Mouse (Mus musculus) C2C12 (cell line): ENCODE measurements at regions not wholly inside any gene's neighbourhood (a gene's known extent, or its start where the extent isn't known, plus 50 kb on each side); places are given as distances from the start of the nearest gene placed in this dataset.

ENCODE experiments used
- H3K27me3 ChIP-seq: one replicate; pipeline ENCODE4 v1.6.1; 2011; ENCODE audit not compliant: control insufficient read depth, insufficient read depth, insufficient read length
- H3K36me3 ChIP-seq: one replicate; pipeline ENCODE4 v1.6.1; 2011; ENCODE audit not compliant: control insufficient read depth, insufficient read depth
- H3K4me3 ChIP-seq: one replicate; pipeline ENCODE4 v1.5.1; 2011; ENCODE audit warnings: mild to moderate bottlenecking, control low read depth; ENCODE audit not compliant: poor library complexity, insufficient read depth, severe bottlenecking
- H3K79me2 ChIP-seq: one replicate; pipeline ENCODE4 v1.6.1; 2011; ENCODE audit not compliant: control insufficient read depth, insufficient read depth
- H3K79me3 ChIP-seq: one replicate; pipeline ENCODE4 v1.6.1; 2011; ENCODE audit warnings: low read depth, control low read depth
- H3ac ChIP-seq: one replicate; pipeline ENCODE3; 2011; ENCODE audit warnings: low read depth; ENCODE audit not compliant: control insufficient read depth, insufficient read length
- CEBPB ChIP-seq: IDR thresholded peaks from one replicate; pipeline ENCODE4 v1.6.1; 2011; ENCODE audit warnings: low read depth, mild to moderate bottlenecking, control low read depth, moderate library complexity
- CTCF ChIP-seq: IDR thresholded peaks from one replicate; pipeline ENCODE4 v1.5.1; 2011; ENCODE audit not compliant: control insufficient read depth, insufficient read depth, insufficient read length
- FOSL1 ChIP-seq: IDR thresholded peaks from one replicate; pipeline ENCODE4 v1.8.0; 2011; ENCODE audit warnings: mild to moderate bottlenecking, low read length; ENCODE audit not compliant: poor library complexity, insufficient read depth, severe bottlenecking
- MAX ChIP-seq: IDR thresholded peaks from one replicate; pipeline ENCODE4 v1.6.1; 2011; ENCODE audit warnings: mild to moderate bottlenecking, control low read depth
- MYOD1 ChIP-seq: IDR thresholded peaks from one replicate; pipeline ENCODE4 v1.6.1; 2011; ENCODE audit warnings: low read depth; ENCODE audit not compliant: control insufficient read depth, insufficient read length
- MYOG ChIP-seq: IDR thresholded peaks from one replicate; pipeline ENCODE4 v1.6.1; 2011; ENCODE audit not compliant: control insufficient read depth, insufficient read length; ENCODE audit errors: extremely low read depth
- USF1 ChIP-seq: IDR thresholded peaks from one replicate; pipeline ENCODE4 v1.6.1; 2011; ENCODE audit warnings: low read depth, mild to moderate bottlenecking, control low read depth, moderate library complexity

- Histone ChIP-seq H3K27me3 (no peaks in the 10 kb centered on the region), H3K79me3 (no peaks in the 10 kb centered on the region), H3K4me3 (no peak overlapping the region), H3K79me2 (no peaks in the 10 kb centered on the region), H3K36me3 (no peaks in the 10 kb centered on the region), H3ac (no peak overlapping the region)
- TF ChIP-seq MYOG = no peak
- TF ChIP-seq MYOD1 = no peak
Measured at GRCm38 (mm10) chr15:63466916-63467315, 378.1 kb downstream of the Gsdmc2 start.

GRCm38 (mm10) chr15:63452529-63452928, 392.4 kb downstream of the Gsdmc2 start:
- Histone ChIP-seq H3K4me3 (no peak overlapping the region), H3K79me3 (no peaks in the 10 kb centered on the region), H3K79me2 (no peaks in the 10 kb centered on the region), H3ac (no peak overlapping the region), H3K36me3 (no peaks in the 10 kb centered on the region), H3K27me3 (no peaks in the 10 kb centered on the region)
- TF ChIP-seq USF1 (no peak), MAX (no peak), CEBPB (no peak), CTCF (no peak), FOSL1 (no peak), MYOD1 (no peak), MYOG (no peak)

DNA sequence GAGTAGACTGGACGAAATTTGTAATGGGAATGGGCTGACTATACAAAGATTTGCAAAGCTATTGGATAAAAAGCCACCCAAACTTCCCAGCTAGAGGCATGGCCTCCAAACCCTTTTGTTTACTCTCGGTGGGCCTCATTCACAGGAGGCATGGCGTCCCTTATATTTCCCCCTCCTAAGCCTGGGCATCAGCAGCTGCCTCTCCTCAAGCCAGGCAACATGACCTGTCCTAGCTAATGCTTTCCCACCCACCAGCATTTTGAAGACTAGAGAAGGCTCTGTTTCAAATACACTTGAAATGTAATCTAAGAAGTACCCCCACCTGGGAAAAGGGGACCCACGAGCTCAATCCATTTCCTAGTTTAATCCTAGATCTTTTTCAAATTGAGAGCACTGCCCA, 398.7 kb downstream of the Gsdmc2 start:
- no peaks in the 10 kb centered on the region for H3K36me3 ChIP-seq
- no peak overlapping the region for H3ac ChIP-seq
- H3K27me3 ChIP-seq = no peaks in the 10 kb centered on the region
- no peak overlapping the region for H3K4me3 ChIP-seq
- no peak for TF ChIP-seq CEBPB
- no peak for TF ChIP-seq MYOG
- no peak for TF ChIP-seq MAX
- TF ChIP-seq FOSL1 = no peak
- TF ChIP-seq USF1 = no peak
- no peak for TF ChIP-seq MYOD1
- TF ChIP-seq CTCF = no peak
- no peaks in the 10 kb centered on the region for H3K79me2 ChIP-seq
- H3K79me3 ChIP-seq = no peaks in the 10 kb centered on the region

- Histone ChIP-seq H3K36me3 (no peaks in the 10 kb centered on the region), H3ac (no peak overlapping the region), H3K27me3 (no peaks in the 10 kb centered on the region), H3K79me3 (no peaks in the 10 kb centered on the region), H3K79me2 (no peaks in the 10 kb centered on the region), H3K4me3 (no peak overlapping the region)
- TF ChIP-seq CEBPB (no peak), MYOD1 (no peak), USF1 (no peak), MAX (no peak), MYOG (no peak), CTCF (no peak), FOSL1 (no peak)
Measured at GRCm38 (mm10) chr15:63445016-63445415, 400.0 kb downstream of the Gsdmc2 start.

DNA sequence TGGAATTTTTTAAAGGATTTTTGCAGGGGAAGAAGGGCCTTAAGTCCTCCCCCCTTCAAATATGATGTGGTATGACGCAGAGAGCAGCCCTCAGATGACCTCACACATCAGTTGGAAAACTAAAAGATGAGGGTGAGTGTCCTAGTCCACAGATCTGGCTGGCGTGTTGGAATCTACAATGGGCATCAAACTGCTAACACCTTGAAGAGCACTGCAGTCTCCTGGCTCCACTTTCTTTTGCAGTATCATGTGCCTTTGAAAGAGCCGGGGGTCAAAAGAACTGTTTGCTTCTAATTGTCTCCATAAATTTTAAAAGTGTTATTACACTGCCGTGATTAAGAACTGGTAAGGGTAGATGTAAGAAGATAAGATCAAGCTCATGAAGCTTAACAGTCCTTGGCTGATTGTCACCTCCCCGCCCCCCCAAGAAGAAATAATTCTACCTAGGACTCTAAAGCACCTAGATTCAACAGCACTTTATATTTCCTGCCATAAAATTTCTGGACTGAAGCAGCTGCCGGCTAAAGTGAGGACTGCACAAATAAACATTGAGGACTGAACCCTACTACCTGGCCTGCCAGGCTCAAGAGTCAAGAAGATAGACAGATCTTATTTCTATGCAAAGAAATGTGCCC, 402.7 kb downstream of the Gsdmc2 start:
- H3K4me3 ChIP-seq = no peak overlapping the region
- H3K79me2 ChIP-seq = no peaks in the 10 kb centered on the region
- no peaks in the 10 kb centered on the region for H3K79me3 ChIP-seq
- no peaks in the 10 kb centered on the region for H3K27me3 ChIP-seq
- H3K36me3 ChIP-seq = no peaks in the 10 kb centered on the region
- TF ChIP-seq MAX (no peak), CTCF (no peak), FOSL1 (no peak)
- H3ac ChIP-seq = no peak overlapping the region

- Histone ChIP-seq H3K36me3 (no peaks in the 10 kb centered on the region), H3K4me3 (no peak overlapping the region), H3ac (no peak overlapping the region), H3K79me2 (no peaks in the 10 kb centered on the region), H3K27me3 (no peaks in the 10 kb centered on the region), H3K79me3 (no peaks in the 10 kb centered on the region)
- TF ChIP-seq CTCF (no peak), USF1 (peak; percentile 84), MYOD1 (peak; percentile 57), CEBPB (peak; percentile 0), MAX (peak; percentile 64)
Measured at GRCm38 (mm10) chr15:63412649-63413048, 432.3 kb downstream of the Gsdmc2 start.
